Comparison of ENCODE assay signal across 11 mouse cellular contexts in genomic region chr9:50849755-50850154, GRCm38 (mm10). TPM values are rescaled to one million over a fixed set of nuclear protein-coding genes. Genes with fewer than 3 reads are reported as not detected.
A peak's percentile ranks its signal among the peaks of the same experiment; 100 is the strongest.
DNase-seq lines count a peak whose midpoint lies in the region; ATAC-seq and TF ChIP-seq lines count a peak whose summit lies in the region.
"Had no signal": no experiment of that assay in that cellular context is flagged by ENCODE, and none has a peak within 500 bp of the region (broad histone marks: within the 10 kb centered on the region; RNA-seq: fewer than 3 reads in every experiment).

No protein-coding gene starts in this region.

- no peak overlapping the region for H3K4me2 ChIP-seq in forebrain, embryonic 15.5 days (replicated peaks)
- no peak overlapping the region for H3K4me2 ChIP-seq in forebrain, embryonic 11.5 days (ENCODE audit: low read depth, low read length, severe bottlenecking)
- H3K4me2 ChIP-seq in liver, embryonic 13.5 days, result no peak overlapping the region
- H3K4me2 ChIP-seq in liver, embryonic 11.5 days, result no peak overlapping the region
- peak overlapping the region; percentile 51 for H3K4me2 ChIP-seq in intestine, postnatal 0 days (replicated peaks; ENCODE audit: low read depth)

- H3K9ac ChIP-seq in forebrain, embryonic 15.5 days (replicated peaks), result no peak overlapping the region
- no peak overlapping the region for H3K9ac ChIP-seq in forebrain, embryonic 11.5 days (ENCODE audit: low read length)
- H3K9ac ChIP-seq in liver, embryonic 13.5 days, result no peak overlapping the region
- H3K9ac ChIP-seq in liver, embryonic 11.5 days (ENCODE audit: low read depth, low read length), result no peak overlapping the region
- H3K9ac ChIP-seq in intestine, postnatal 0 days (ENCODE audit: low read depth, low read length), result no peak overlapping the region

- no peak for DNase-seq in forebrain, embryonic 11.5 days (ENCODE audit: low spot score)
- no peak for DNase-seq in liver, embryonic 13.5 days
- DNase-seq in liver, embryonic 11.5 days (ENCODE audit: low spot score), result no peak
- DNase-seq in brain, embryonic 14.5 days (ENCODE audit: low read depth), result peak; percentile 17
- no peak for DNase-seq in left cerebral cortex, postnatal 25 days (ENCODE audit: low spot score in 2 of 2)
- no peak for DNase-seq in gastrocnemius, postnatal 4 days (ENCODE audit: low spot score in 2 of 2)

- H3K4me3 ChIP-seq in forebrain, embryonic 15.5 days, result no peak overlapping the region
- H3K4me3 ChIP-seq in forebrain, embryonic 11.5 days (ENCODE audit: low read depth, low read length), result no peak overlapping the region
- H3K4me3 ChIP-seq in liver, embryonic 13.5 days (replicated peaks), result no peak overlapping the region
- no peak overlapping the region for H3K4me3 ChIP-seq in liver, embryonic 11.5 days (ENCODE audit: low read depth, low read length)
- H3K4me3 ChIP-seq in intestine, postnatal 0 days (ENCODE audit: low read depth, low read length), result peak overlapping the region; percentile 6; the same call in 1 of the 2 replicates
- H3K4me3 ChIP-seq: left cerebral cortex, adult 2 months; myocyte had no signal

- H3K27ac ChIP-seq in forebrain, embryonic 15.5 days (replicated peaks), result no peak overlapping the region
- no peak overlapping the region for H3K27ac ChIP-seq in forebrain, embryonic 11.5 days (ENCODE audit: low read depth, low read length)
- H3K27ac ChIP-seq in liver, embryonic 13.5 days, result peak overlapping the region; percentile 44; the same call in 1 of the 2 replicates
- H3K27ac ChIP-seq in liver, embryonic 11.5 days (ENCODE audit: low read depth, low read length), result no peak overlapping the region
- H3K27ac ChIP-seq in intestine, postnatal 0 days (ENCODE audit: low read depth, low read length), result peak overlapping the region; percentile 46; the same call in 1 of the 2 replicates
- H3K27ac ChIP-seq: heart, embryonic 10.5 days; left cerebral cortex, adult 2 months had no signal

- intact Hi-C loops in left cerebral cortex, postnatal 25 days (cut with DNase I), result loop anchor here (1.0 to 5.0 kb wide), 3 partner anchors 160 to 303 kb away; partner anchors contain the start of gene Sik2

- peak; percentile 30; the same call in 1 of the 2 replicates for ATAC-seq in forebrain, embryonic 15.5 days (replicated peaks)
- no peak for ATAC-seq in forebrain, embryonic 11.5 days (replicated peaks; ENCODE audit: low FRiP score)
- no peak for ATAC-seq in liver, embryonic 13.5 days (ENCODE audit: low read depth)
- no peak for ATAC-seq in liver, embryonic 11.5 days (replicated peaks; ENCODE audit: low FRiP score)
- ATAC-seq in intestine, postnatal 0 days, result peak; percentile 16

- no peaks in the 10 kb centered on the region for H3K36me3 ChIP-seq in forebrain, embryonic 15.5 days
- H3K36me3 ChIP-seq in forebrain, embryonic 11.5 days (ENCODE audit: control insufficient read depth, insufficient read depth, low read length), result no peaks in the 10 kb centered on the region
- no peaks in the 10 kb centered on the region for H3K36me3 ChIP-seq in liver, embryonic 13.5 days
- no peaks in the 10 kb centered on the region for H3K36me3 ChIP-seq in liver, embryonic 11.5 days (ENCODE audit: control insufficient read depth, insufficient read depth, low read length)
- no peaks in the 10 kb centered on the region for H3K36me3 ChIP-seq in intestine, postnatal 0 days (ENCODE audit: control insufficient read depth, insufficient read depth)
- H3K36me3 ChIP-seq: heart, embryonic 10.5 days had no signal

- H3K9me3 ChIP-seq in forebrain, embryonic 15.5 days, result no peaks in the 10 kb centered on the region
- no peaks in the 10 kb centered on the region for H3K9me3 ChIP-seq in forebrain, embryonic 11.5 days (ENCODE audit: control insufficient read depth, low read length)
- no peaks in the 10 kb centered on the region for H3K9me3 ChIP-seq in liver, embryonic 13.5 days (replicated peaks)
- H3K9me3 ChIP-seq in liver, embryonic 11.5 days (ENCODE audit: control insufficient read depth, low read length), result no peaks in the 10 kb centered on the region
- no peaks in the 10 kb centered on the region for H3K9me3 ChIP-seq in intestine, postnatal 0 days (ENCODE audit: control insufficient read depth)
- H3K9me3 ChIP-seq: heart, embryonic 10.5 days had no signal

- 72% methylated on average over 9 of the region's 9 CpGs for WGBS in forebrain, embryonic 15.5 days
- WGBS in forebrain, embryonic 11.5 days, result 81% methylated on average over 9 of the region's 9 CpGs
- 62% methylated on average over 9 of the region's 9 CpGs for WGBS in liver, embryonic 13.5 days (ENCODE audit: insufficient replicate concordance)
- WGBS in liver, embryonic 11.5 days, result 69% methylated on average over 9 of the region's 9 CpGs
- 29% methylated on average over 9 of the region's 9 CpGs for WGBS in intestine, postnatal 0 days

- no peaks in the 10 kb centered on the region for H3K27me3 ChIP-seq in forebrain, embryonic 15.5 days
- no peaks in the 10 kb centered on the region for H3K27me3 ChIP-seq in forebrain, embryonic 11.5 days (ENCODE audit: control insufficient read depth, insufficient read depth, low read length)
- no peaks in the 10 kb centered on the region for H3K27me3 ChIP-seq in liver, embryonic 13.5 days
- H3K27me3 ChIP-seq in liver, embryonic 11.5 days (replicated peaks; ENCODE audit: control insufficient read depth, insufficient read depth, low read length), result no peaks in the 10 kb centered on the region
- H3K27me3 ChIP-seq in intestine, postnatal 0 days (replicated peaks; ENCODE audit: control insufficient read depth, insufficient read depth, low read length), result no peaks in the 10 kb centered on the region

- no peak for TF ChIP-seq POLR2A in brain, embryonic 14.5 days (IDR thresholded peaks at IDR 0.05; ENCODE audit: borderline replicate concordance, extremely low read depth, insufficient read depth, insufficient read length, poor library complexity, severe bottlenecking)

- peaks cover 28% of the 10 kb centered on the region for H3K4me1 ChIP-seq in forebrain, embryonic 15.5 days
- peaks cover 2% of the 10 kb centered on the region; the same call in 1 of the 2 replicates for H3K4me1 ChIP-seq in forebrain, embryonic 11.5 days (replicated peaks; ENCODE audit: control insufficient read depth, insufficient read depth, low read length)
- H3K4me1 ChIP-seq in liver, embryonic 13.5 days (replicated peaks), result peaks cover 76% of the 10 kb centered on the region
- peaks cover 34% of the 10 kb centered on the region for H3K4me1 ChIP-seq in liver, embryonic 11.5 days (replicated peaks; ENCODE audit: control insufficient read depth, insufficient read depth, low read length)
- H3K4me1 ChIP-seq in intestine, postnatal 0 days (replicated peaks; ENCODE audit: control insufficient read depth, insufficient read depth, low read length), result 0 out of 2 replicates have a peak, but pooled peaks cover 16% of the 10 kb centered on the region

- TF ChIP-seq CTCF in brain, embryonic 14.5 days (IDR thresholded peaks at IDR 0.05; ENCODE audit: borderline replicate concordance, extremely low read depth, insufficient read depth, insufficient read length), result no peak
- TF ChIP-seq CTCF in intestine, postnatal 0 days (IDR thresholded peaks at IDR 0.05; ENCODE audit: low read depth), result no peak

RNA-seq across cellular contexts. Expression of gene Ppp2r1b, which starts 4.7 kb away (rescaled TPM):
- 89.6 and 95.9 TPM in 2 replicates for polyA plus RNA-seq in forebrain, embryonic 15.5 days (2015; fragmentation: Nextera tagmentation; extraction: Ambion mirVana)
- 125 and 132 TPM in 2 replicates for polyA plus RNA-seq in forebrain, embryonic 11.5 days (2014; fragmentation: Nextera tagmentation; extraction: Ambion mirVana)
- 97.1 and 117 TPM in 2 replicates for polyA plus RNA-seq in liver, embryonic 13.5 days (2015; fragmentation: Nextera tagmentation; extraction: Ambion mirVana)
- polyA plus RNA-seq in liver, embryonic 11.5 days (2014; fragmentation: Nextera tagmentation; extraction: Ambion mirVana), result 143 and 172 TPM in 2 replicates
- polyA plus RNA-seq in brain, embryonic 14.5 days (2012; rRNA removed), result 32.2 and 38.5 TPM in 2 replicates
- 20.0 and 21.4 TPM in 2 replicates for polyA plus RNA-seq in intestine, postnatal 0 days (2015; fragmentation: Nextera tagmentation; extraction: Ambion mirVana)
- 10 to 100 TPM; 17.6 to 19.1 TPM for total RNA-seq in left cerebral cortex, postnatal 25 days (2021)
- total RNA-seq in gastrocnemius, postnatal 4 days (2021), result 10 to 100 TPM; 16.8 to 17.7 TPM

Comparison
In these comparisons a context has a peak if more than half of its experiments do, and no peak if none do; other contexts are left out.
1. ATAC-seq: peak in forebrain, embryonic 15.5 days (single experiment) and intestine, postnatal 0 days (single experiment); none in forebrain, embryonic 11.5 days (single experiment), liver, embryonic 13.5 days (single experiment) and liver, embryonic 11.5 days (single experiment).
2. H3K27ac ChIP-seq: peak in liver, embryonic 13.5 days (single experiment) and intestine, postnatal 0 days (single experiment); none in forebrain, embryonic 15.5 days (single experiment), forebrain, embryonic 11.5 days (single experiment) and liver, embryonic 11.5 days (single experiment).